Mouse (Mus musculus) cerebellum, postnatal 14 days (tissue): ENCODE measurements around the gene Papss1.
"Not testable (repeated sequence)": the region's sequence is repeated elsewhere in the genome, so short reads cannot be mapped to it uniquely, and the experiment has no call there.

ENCODE experiments used
- DNase-seq, 2 experiments: peaks; one replicate each; pipeline ENCODE4 v3.0.0; 2021; ENCODE audit warnings: mixed read lengths in 2 of 2

Gene Papss1

GRCm38 (mm10) chr3:131564430-131565256 is at the start of gene Papss1:
Gene Papss1, plus strand, starts transcription at chr3:131564768.
- DNase-seq = peak; percentile 100

- DNase-seq = no peak
These were observed 48.1 kb upstream of the Papss1 start for GRCm38 (mm10) chr3:131516332-131516999.

- no peak for DNase-seq
These were observed 46.8 kb upstream of the Papss1 start for GRCm38 (mm10) chr3:131517756-131518155.

DNA sequence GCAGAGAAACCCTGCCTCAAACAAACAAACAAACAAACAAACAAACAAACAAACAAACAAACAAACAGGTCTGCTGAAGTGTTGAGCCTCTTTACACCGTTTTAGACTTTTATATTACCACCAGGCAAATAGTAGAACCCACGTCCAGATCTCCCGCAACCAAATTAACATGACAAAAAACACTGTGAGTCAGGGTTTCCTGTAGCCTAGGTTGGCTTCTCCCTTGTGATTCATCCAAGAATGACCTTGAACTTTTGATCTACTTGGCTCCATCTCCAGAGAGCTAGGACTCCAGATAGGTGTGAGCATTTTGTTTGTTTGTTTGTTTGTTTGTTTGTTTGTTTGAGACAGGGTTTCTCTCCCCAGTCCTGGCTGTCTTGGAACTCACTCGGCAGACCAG is 43.4 kb upstream of the Papss1 start:
- DNase-seq = no peak

DNA sequence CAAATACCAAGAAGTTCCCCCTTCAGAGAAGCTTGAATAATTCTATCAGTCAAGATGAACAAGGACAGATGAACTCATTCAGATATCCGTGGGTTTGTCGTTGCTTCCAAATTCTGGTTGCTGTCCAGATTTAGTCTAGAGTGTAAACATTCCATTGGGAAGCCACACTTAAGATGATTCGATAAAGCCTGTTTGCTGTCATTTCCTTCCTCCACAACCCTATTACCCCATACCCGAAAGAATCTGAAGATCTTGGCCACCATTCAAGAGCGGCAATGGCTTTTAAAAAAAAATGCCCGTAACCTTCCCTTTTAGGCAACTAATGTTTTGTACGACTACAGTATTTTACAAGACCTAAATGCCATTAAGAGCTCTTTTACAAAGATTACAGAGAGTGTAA is 42.3 kb upstream of the Papss1 start:
- DNase-seq = no peak

DNA sequence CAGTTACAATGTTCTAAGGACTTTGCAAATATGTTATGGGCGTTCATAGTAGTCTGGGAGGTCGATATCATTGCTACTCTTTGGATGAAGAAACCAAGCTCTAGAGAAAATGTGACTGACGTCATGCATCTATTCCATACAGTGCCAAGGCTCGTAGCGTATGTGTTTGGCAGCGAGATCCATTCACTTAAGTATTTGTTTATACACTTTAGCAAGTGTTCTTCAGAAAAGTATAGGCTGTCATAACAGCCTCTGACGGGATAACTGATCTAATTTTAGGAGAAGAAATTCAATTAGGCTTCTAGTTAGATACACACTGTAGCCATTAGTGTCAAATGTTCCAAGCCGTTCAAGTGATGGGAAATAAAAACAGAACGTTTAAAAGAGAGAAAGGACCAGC is 40.8 kb upstream of the Papss1 start:
- no peak for DNase-seq

DNA sequence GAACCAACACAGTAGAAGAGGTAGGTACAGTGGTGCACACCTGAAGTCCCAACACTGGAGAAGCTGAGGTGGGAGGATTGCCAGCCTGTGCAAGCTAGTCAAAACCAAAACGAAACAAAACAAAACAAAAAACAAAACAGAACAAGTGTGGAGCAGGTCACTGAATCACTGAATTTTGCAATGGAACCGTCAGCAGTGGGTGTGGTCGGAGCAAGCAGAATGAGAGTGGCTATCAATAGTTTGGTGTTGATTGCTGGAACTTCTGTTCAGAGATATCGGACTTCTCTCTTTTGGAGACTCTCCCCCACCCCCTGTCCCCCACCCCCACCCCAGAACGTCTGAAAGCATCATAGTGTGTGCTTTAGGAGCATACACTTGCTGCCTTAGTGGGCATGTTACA is 40.4 kb upstream of the Papss1 start:
- DNase-seq = no peak

DNA sequence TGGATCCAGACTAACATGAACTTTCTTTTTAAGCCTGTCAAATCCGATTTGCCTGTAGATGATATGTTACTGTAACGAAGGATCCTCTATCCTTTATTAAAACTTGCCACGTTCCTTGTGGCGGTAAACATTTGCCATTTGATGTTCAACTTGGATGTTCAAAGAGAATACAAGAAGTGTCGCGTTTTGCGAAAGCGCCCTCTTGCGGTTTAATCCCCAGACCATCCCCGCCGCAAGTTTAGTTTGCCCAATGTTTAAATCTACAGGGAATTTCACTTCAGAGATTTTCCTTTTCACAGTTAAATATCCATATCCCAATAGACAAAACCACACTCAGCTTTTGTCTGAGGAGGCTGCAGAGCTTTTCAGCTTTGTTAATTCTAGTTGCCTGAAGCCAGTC is 39.8 kb upstream of the Papss1 start:
- peak; percentile 58 to 65 for DNase-seq

- no peak for DNase-seq
These were observed 39.3 kb upstream of the Papss1 start for GRCm38 (mm10) chr3:131525229-131525628.

DNA sequence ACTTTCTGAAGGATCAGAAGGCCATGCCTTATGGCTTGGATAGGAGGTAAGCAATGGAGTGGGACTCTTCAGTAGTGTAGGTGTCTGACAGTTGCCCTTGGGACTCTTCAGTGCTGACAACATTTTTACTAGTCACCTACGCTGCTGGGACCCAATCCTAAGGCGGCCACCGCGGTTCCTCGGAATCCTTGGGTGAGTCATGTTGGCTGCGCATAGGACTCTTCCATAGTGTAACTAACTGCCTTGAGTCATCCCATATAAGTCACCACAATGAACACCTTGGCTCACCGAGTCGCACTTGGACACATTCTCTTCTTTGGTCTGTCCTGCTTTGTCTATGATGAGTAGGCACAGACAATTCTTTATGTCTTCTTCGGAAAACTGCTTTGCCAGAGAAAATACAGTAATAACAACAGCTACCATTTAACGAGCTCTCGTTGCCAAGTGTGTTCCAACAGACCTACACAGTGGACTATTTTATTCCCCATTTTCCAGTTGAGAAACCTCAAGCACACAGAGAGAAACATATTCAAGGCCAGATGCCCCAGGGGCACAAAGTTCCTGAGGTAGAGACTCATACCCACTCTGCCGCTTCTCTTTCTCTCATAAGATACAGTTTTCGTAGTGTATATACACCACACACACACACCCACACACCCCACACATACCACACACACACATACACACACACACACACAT is 23.2 kb upstream of the Papss1 start:
- DNase-seq = no peak

DNA sequence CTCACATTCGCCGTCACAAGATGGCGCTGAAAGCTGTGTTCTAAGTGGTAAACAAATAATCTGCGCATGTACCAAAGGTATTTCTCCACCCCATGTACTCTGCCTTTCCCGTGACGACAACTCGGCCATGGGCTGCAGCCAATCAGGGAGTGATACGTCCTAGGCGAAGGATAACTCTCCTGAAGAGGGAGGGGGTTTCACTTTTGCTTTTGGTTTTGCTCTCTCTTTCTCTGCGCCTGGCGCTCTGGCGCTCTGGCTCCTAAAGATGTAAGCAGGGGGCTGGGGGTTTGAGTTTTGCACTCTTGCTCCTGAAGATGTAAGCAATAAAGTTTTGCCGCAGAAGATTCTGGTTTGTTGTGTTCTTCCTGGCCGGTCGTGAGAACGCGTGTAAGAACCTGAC is 17.0 kb upstream of the Papss1 start:
- DNase-seq = not testable (repeated sequence)

DNA sequence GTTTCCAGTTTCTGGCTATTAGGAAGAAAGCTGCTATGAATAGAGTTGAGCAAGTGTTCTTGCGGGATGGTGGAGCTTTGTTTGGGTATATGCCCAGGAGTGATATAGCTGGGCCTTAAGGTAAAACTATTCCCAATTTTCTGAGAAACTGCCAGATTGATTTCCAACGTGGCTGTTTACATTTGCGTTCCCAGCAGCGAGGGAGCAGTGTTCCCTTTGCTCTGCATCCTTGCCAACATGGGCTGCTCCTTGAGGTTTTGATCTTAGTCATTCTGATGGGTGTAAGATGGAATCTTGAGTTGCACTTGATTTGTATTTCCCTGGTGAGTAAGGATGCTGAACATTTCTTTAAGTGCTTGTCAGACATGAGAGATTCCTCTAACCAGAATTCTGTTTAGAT is 14.5 kb upstream of the Papss1 start:
- no peak for DNase-seq

DNA sequence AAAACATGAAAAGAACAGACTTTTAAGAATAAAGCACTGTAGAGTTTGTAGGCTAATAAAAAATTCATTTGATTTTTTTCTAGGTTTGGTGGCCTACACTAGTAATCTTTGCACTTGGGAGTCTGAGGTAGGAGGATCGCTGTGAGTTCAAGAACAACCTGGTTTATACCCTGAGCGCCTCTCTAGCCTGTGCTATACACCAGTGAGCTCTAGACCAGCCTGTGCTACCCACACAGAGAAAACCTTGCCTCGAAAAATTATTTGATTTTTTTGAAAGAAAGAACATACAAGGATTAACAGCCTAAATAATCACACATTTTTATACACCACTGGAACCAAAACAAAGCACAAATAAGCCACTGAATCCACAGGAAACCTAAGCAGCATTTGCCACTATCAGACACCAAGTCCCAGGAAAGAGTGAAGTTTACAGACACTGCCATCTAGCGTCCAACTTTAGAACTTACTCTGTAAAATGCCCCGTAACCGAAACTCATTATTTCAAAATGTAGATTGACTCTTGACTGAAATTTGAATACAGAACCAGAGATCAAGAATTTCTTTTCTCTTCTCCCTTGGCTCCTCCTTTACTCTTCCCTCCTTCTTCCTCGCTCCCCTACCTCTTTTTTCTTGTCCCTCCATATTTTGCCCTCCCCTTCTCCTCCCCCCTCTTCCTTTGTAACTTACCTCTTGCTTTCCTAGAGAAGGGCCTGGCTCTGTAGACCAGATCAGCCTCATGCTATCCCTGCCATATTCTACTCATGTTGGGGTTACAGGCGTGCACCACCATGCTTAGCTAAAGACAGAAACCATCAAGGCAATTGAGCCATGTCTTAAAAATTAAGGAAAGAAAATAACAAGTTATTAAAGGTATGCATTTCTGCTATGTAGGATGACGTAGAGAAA is 12.0 kb upstream of the Papss1 start:
- DNase-seq = peak; percentile 54 to 69

- no peak for DNase-seq
These were observed 8.8 kb upstream of the Papss1 start for GRCm38 (mm10) chr3:131555771-131556170.

- DNase-seq = no peak
These were observed 3.0 kb upstream of the Papss1 start for GRCm38 (mm10) chr3:131561591-131561990.

DNA sequence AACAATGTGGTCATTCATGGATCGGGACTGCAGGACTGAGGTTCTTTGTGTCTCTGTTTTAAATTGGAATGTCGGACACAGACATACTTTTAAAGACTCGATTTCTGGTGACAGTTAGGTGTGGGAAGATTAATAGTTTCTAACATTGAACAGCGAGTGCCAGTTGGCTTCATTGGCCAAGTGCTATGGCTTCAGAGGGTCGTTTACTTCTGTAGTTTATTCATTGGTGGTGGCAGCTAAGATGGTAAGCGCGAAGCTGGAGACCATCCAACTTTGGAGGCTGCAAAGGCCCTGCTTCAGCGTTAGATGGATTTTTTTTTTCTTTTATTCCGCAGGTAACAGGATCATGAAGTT is 666 bp downstream of the Papss1 start:
- DNase-seq = peak; percentile 63 to 66

DNA sequence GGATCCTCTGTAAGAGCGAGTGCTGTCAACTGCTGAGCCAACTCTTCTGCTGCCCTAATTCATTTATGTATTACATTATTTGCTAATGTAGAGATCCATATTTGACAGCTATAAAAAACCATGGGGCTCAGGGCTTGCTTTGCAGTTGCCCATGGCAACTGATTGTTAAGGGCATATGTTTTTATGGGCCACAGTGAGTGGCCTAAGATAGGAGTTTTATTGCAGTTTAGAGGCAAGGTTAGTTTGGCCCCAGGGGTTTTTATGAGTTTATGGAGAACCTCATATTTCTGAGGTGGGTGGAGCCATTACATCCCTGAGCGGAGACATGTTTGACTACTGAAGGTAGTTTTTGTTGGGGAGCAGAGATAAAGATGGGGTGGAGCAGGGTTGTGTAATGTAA is 1.7 kb downstream of the Papss1 start:
- DNase-seq = no peak

GRCm38 (mm10) chr3:131570506-131570905 is 5.9 kb downstream of the Papss1 start:
- DNase-seq = peak in 1 of 2 experiments; percentile 18

GRCm38 (mm10) chr3:131573555-131573954 is 9.0 kb downstream of the Papss1 start:
- DNase-seq = no peak

DNA sequence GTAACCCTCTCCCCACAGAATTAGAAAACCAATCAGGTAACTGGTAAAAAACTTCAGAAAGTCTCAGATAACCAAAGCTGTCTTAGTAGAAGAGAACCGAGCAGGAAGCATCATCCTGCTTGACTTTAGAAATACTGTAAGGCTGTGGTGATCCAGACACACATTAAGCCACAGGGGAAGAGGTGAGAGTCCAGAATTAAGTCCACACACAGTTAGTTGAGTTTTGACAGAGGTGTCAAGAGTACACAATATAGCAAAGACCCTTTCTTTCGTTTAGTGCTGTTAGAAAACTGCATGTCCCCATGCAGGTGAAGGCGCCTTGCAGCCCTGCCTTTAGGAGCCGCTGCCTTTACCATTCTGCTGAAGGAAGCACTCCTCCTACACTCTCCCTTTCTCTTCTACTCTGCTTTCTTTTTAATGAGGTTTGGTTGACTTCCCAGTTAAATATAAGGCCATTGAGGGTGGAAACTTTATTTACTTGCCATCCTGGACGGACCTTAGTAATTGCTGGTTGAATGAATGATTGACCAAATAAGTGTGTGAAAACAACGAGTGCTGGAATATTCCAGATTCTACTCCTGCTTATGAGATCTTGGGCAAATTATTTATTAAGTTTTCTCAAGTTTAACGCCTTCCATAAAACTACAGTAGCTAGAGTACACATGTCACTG is 14.0 kb downstream of the Papss1 start:
- DNase-seq = no peak

GRCm38 (mm10) chr3:131580040-131580439 is 15.5 kb downstream of the Papss1 start:
- DNase-seq = no peak

DNA sequence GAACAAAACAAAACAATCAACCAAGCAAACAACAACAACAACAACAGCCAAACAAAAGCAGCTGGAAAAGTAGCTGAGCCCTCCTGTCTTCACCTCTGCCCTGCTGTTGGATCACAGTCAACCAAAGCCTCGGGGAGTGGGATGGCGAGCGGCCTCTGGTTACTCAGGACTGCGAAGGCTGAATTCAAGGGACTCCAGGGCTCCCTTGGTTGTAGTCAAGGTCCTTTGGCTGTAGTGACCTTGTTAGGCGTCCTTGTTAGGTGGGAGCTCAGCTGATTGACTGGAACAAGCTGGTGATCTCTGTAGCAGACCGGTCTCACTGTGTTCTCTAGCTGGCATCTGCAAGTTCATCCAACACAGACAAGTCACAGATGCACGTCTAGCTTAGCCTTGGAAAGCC is 16.5 kb downstream of the Papss1 start:
- no peak for DNase-seq
